8 mouse cellular contexts compared by ENCODE assay signal in genomic region chr10:17367026-17367425, GRCm38 (mm10).
DNase-seq lines count a peak whose midpoint lies in the region; ATAC-seq lines count a peak whose summit lies in the region.

No protein-coding gene starts in this region.

- intact Hi-C loops in heart, postnatal 25 days (cut with DNase I): loop anchor here (10.0 kb wide), 1 partner anchor 358 kb away; the partner anchor contains the start of gene Cited2

- ATAC-seq in inflammation-experienced regulatory T-cells, adult 6 months: no peak

- peak; percentile 22 to 32 for DNase-seq in cerebellum, adult 18-20 months
- no peak for DNase-seq in cerebellum, adult 11 months
- DNase-seq in testis, postnatal 14 days (ENCODE audit: low spot score): peak; percentile 18
- DNase-seq in testis, postnatal 10 days (ENCODE audit: low spot score): no peak
- peak; percentile 18 for DNase-seq in heart, postnatal 25 days (ENCODE audit: low spot score)
- peak; percentile 22 for DNase-seq in layer of hippocampus, adult 9-10 months (ENCODE audit: low spot score)
- peak; percentile 81 for DNase-seq in skeletal muscle tissue, adult 2 months (ENCODE audit: low read depth, low spot score)

Comparison
In these comparisons a context has a peak if more than half of its experiments do, and no peak if none do; other contexts are left out.
1. DNase-seq: peak in cerebellum, adult 18-20 months (2 of 2), testis, postnatal 14 days (single experiment), heart, postnatal 25 days (single experiment), layer of hippocampus, adult 9-10 months (single experiment) and skeletal muscle tissue, adult 2 months (single experiment); none in cerebellum, adult 11 months (single experiment) and testis, postnatal 10 days (single experiment).